Mouse (Mus musculus) duodenum, adult 2 months (tissue): ENCODE results near the gene Smok2b. TPM values are rescaled to one million over a fixed set of nuclear protein-coding genes. Genes with fewer than 3 reads are reported as not detected.

Experiments used
- polyA plus RNA-seq: library from polyadenylated mRNA; depleted of rRNA; stranded (reverse); fragments of >200 nt; gene quantifications from 2 replicates; pipeline ENCODE4 v1.2.3, GENCODE M21; 2012; ENCODE audit warnings: low replicate concordance; rRNA removed

The Smok2b gene
- not detected in 2 replicates for polyA plus RNA-seq

GRCm38 (mm10) chr17:13229957-13230356 is at the start of gene Smok2b:
TSS of gene Smok2b (plus strand) at chr17:13230257.

GRCm38 (mm10) chr17:13220888-13221287 is 9.2 kb upstream of the Smok2b start, which contains the start of gene Smok2a:
TSS of gene Smok2a (plus strand) at chr17:13221188.

Other genes starting within 250 kb of the Smok2b start
- 10.2 and 10.7 TPM in 2 replicates for gene Wtap, start 236.1 kb upstream of the Smok2b start, polyA plus RNA-seq
- gene Sod2, start 223.4 kb upstream of the Smok2b start, polyA plus RNA-seq, result 383 and 394 TPM in 2 replicates
- gene Gpr31b, start 178.0 kb upstream of the Smok2b start, polyA plus RNA-seq, result 0.75 TPM in 1 of 2 replicates, not detected in the other
- 0.08 TPM in 1 of 2 replicates, not detected in the other for gene Tcp10b, start 169.2 kb upstream of the Smok2b start, polyA plus RNA-seq
- 1.1 and 5.7 TPM in 2 replicates for gene Unc93a, start 98.4 kb upstream of the Smok2b start, polyA plus RNA-seq
- not detected in 2 replicates for gene Smok2a, start 9.1 kb upstream of the Smok2b start, polyA plus RNA-seq
- not detected in 2 replicates for gene Tcp10c, start 124.3 kb downstream of the Smok2b start, polyA plus RNA-seq